Mouse (Mus musculus): ENCODE data around the gene Tmed6.
"Not testable (repeated sequence)": the region's sequence is repeated elsewhere in the genome, so short reads cannot be mapped to it uniquely, and the experiment has no call there.

The Tmed6 gene

DNA sequence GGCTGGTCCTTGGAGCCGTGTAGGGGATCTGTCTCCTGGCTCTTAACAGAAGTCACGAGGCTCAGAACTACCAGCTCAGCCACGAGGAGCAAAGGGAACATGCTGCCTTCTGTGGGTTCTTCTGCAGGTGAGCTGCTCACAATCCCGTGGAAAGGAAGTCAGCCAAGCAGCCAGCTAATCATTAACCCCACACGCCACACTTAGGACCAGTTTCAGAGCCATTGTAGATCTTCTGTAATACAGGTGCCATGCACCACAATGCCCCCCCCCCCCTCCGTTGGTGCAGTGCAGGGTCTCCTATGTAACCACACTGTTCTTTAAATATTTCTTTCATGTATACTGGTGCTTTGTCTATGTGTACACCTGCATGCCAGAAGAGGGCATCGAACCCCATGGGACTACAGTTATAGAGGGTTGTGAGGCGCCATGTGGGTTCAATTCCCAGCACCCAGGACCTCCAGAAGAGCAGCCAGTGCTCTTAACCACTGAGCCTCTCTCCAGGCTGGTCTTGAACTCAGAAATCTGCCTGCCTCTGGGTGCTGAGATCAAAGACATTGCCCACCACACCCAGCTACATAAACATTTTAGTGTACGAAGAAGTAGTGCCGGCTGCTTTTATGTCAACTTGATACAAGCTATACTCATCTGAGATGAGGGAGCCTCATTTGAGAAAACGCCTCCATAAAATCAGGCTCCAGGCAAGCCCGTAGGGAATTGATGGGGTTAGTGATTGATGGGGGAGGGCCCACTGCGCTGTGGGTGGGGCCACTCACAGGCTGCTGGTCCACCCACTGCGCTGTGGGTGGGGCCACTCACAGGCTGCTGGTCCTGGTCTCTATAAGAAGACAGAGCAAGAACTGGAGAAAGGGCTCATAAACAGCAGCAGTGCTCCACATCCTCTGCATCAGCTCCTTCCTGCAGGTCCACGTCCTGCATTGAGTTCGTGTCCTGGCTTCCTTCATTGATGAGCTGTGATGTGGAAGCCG, at the start of gene Tmed6:
TSS of gene Tmed6 (minus strand) at position 134 of the 986 bp plus-strand sequence.
- DNase-seq = peak; percentile 90

DNA sequence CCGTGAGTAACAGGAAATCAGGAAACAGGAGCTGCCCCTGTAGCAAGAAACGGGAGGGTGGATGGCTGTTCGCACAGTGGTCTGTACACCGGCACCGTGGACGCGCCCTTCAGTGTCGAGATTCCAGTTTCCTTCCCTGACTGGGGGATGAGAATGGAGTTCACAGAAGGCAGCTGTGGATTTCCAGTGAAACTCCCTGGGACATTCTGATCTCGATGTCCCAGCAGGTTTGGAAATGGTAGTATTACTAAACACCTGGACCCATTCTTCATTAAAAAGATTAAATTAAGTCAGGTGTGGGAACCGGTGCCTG, 49.5 kb upstream of the Tmed6 start:
- DNase-seq = no peak

DNA sequence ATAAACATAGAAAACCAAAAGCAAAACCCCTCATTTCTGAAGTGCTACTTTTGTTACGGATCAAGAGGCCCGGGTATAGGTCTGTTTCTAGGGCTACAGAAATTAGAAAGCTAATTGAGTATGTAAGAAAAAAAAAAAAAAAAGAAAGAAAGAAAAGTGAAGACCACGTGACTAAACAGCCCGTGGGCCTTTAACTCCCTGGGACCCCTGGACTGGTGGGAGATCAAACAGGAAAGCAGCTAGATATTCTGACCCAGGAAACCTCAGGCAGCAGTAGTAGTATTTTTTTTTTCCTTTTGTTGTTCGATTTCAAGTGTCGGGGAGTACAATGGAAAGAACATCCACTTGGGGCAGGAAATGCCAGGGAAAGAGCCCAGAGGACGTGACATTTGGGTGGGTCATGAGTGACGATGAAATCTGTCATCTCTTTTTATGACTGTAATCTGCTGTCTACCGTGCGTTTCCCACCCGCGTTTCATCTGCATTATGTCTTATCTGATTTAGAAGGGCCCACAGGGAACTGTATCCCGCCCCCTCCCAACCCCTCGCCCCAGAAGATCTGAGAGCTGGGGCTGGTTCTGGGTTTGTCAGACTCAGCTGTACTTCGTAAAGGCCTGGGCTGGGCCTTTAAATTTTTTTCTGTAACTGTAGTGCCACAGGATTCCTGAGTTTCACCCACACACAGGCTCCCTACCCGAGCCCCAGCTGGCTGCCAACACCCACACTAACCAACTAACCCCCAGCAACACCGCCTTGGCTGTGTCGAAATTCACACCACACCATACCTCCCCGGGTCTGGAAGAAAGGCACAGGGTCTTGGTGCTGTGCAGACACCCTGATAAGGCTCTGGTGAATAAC, 48.9 kb upstream of the Tmed6 start:
- DNase-seq = no peak

DNA sequence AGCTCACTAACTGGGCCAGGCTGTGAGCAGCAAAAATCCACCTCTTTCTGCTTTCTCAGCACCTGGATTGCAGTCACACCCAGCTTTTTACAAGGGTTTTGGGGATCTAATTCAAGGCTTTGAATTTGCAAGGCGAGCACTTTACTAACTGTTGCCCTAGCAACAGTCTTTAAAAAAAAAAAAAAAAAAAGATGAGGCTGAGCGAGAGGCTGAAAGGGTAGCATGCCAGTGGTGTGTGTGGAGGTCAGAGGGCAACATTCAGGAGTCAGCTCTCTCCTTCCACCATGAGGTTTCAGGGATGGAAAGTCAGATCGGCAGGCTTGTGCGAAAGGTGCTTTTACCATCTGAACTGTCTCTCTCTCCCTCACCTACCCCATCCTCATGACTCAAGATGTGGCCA, 47.8 kb upstream of the Tmed6 start:
- no peak for DNase-seq

DNA sequence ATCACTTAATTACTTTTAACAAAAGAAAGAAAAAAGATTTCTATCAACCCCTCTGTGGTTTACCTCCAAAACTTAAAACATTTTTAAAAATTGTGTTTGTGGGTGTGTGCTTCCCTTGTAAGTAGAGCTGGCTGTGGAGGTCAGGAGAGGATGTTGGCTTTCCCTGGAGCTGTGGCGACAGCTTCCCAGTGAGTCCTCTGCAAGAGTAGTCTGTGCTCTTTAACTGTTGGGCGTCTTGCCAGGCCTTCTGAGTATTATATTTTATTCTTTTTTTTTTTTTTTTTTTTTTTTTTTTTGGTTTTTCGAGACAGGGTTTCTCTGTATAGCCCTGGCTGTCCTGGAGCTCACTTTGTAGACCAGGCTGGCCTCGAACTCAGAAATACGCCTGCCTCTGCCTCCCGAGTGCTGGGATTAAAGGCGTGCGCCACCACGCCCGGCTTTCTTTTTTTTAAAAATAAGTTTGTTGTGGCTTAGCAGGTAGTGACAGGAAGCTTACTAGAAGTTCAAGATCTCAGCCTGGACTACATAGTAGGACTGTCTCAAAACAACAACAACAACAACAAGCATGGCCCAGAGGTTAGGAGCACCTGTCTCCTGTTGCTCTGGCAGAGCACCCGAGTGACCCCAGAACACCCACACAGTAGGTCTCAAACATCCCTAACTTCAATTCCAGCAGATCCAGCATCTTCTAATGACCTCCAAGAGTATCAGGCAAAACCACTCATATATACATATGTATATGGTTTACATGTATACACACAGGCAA, 46.1 kb upstream of the Tmed6 start:
- DNase-seq = peak; percentile 53 to 58

DNA sequence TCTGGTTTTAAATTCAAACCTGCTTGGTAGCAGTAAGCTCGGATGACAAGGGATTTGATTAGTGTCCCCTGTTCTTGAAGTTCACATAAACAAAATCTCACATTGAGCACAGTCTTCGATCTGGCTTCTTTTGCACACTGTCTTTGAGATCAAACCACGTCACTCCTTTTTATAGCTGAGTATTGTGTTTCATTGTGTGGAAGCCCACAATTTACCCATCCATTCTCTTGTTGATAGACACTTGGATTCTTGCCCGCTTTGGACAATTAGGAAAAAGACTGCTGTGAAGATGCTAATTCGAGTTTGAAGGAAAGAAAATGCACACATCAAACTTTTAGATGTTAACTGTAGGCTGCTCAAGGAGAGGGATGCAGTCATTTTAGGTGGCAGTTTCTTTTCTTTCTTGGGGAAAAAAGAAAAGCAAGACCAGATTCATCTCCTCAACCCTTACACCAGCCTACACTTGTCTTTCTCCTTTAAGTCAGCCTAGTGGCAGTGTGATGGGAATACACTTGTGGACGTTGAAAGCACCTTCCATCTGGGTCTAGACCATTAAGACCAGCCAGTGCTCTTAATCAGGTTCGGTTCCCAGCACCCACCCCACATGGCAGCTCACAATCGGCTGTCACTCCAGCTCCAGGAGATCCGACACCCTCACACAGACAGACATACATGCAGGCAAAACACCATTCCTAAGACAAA, 45.3 kb upstream of the Tmed6 start:
- no peak for DNase-seq

DNA sequence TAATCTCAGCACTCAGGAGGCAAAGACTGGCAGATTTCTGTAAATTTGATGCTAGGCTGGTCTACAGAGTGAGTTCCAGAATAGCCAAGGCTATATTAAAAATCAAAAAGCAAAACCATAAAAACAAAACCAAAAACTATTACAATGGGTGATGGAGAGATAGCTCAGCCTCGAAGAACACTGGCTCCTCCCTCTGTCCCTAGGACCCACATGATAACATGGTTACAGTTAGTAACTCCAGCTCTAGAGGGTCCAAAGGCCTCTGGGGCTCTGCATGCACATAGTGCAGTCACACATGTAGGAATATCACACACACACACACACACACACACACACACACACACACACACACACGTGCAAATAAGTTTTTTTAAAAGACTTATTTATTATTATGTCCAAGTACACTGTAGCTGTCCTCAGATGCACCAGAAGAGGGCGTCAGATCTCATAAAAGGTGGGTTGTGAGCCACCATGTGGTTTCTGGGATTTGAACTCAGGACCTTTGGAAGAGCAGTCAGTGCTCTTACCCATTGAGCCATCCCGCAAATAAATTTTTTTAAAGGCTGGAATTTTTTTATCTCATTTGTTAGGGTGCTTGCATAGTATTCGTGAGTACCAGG, 44.5 kb upstream of the Tmed6 start:
- no peak for DNase-seq

DNA sequence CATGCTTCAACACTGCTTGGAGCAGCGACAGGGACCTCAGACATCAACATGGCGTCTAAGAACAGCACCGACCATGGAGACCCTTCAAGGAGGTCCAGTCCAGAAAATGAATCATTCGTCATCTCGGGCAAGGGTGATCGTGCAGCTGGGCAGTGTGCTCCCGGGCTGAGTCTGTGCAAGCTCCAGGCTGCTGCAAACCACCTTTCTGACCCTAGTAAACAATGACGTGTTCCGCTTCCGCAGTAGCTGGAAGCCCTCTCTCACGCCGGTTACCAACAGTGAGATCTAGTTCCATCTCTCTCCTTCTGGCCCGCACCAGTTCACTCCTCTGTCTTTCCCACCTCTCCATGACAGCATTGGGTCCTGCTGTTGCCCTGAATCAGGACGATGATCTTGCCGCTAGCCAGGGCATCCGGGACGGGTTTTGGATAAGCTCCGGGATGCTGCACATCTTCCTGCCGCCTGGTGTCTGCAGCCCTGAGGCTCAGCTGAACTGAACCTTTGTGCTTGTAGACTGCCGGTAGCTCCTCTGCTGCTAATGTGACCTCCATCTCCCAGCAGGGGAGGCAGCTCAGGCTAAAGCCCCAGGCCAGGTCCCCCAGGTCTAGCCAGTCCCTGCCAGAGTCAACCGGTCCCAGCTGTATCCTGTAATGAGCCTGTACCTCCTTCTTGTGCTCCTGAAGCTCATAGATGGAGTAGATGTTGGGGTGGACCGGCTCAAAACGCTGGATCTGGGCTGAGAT, 43.7 kb upstream of the Tmed6 start:
- no peak for DNase-seq

DNA sequence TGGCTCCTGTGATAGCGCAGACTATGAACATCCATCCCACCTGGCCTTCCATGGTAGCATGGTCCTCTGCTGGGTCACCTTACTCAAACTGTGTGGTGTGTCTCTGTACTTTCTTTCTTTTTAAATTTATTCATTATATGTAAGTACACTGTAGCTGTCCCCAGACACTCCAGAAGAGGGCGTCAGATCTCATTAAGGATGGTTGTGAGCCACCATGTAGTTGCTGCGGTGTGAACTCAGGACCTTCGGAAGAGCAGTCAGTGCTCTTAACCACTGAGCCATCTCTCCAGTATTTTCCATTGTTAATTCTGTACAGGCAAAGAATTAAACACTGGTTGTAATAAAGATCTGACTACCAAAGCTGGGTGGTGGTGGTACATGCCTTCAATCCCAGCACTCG, 42.6 kb upstream of the Tmed6 start:
- DNase-seq = not testable (repeated sequence)

DNA sequence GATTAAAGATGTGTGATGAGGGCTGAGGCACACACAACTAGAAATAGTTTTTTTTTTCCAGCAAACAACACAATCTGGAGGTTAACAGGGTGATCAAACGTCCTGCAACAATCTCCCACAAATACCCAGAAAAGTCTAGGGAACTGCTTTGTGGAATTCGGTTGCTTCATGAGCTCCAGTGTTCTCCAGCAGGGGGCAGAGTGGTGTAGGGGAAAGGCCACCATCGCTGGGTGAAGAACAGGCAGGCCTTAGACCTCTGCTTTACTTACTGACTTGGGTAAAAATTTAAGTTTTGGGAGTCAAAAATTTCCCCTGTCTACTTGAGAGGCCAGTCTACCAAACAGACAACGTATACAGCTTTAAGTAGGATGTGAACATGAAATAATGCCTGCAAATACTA, 39.1 kb upstream of the Tmed6 start:
- DNase-seq = peak; percentile 71 to 92

DNA sequence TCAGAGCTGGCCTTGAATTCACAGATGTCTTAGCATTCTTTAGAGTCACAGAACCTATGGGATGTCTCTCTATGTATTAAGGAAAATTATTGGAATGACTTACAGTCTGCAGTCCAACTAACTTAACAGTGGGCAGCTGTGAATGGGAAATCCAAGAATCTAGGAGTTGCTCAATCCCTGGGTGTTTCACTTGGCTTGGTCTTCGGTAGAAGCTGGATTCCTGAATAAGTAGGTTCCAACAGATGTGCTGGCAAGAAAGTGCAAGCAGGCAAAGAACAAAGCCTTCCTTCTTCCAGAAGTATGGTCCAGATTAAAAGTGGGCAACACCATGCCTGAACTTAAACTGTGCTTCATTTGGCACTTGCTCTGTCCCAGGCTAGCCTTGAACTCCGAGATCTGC, 35.2 kb upstream of the Tmed6 start:
- no peak for DNase-seq

DNA sequence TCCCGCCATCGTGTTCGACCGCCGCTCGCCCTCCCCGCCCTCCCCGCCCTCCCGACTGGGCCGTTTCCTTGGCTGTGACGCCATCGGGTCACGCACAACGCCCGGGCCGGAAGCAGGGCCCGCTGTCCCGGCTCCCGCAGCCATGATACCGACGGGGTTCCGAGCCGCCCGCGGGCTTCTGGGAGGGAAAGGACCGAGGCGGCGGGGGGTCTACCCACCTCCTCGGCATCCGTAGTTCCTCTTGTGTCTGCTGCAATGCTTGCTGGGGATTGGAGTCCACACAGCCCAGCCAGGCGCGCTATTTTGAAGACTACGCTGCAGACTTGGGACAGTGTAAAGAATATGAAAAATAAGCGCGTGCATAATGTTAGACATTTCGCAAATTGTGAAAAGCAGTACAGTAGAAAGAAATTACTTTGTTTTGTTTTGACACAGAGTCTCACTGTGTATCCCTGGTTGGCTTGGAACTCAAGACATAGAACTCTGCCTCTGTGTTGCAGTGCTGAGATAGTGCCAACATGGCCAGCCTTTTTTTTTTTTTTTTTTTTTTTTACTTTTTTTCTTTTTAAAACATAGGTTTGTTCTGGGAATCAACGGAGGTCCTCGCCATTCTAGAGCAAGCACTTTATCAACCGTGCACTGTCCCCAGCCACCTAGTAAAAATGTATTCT, 31.1 kb upstream of the Tmed6 start, which contains the start of gene Terf2:
TSS of gene Terf2 (minus strand) at position 182 of the 671 bp plus-strand sequence.
- DNase-seq = peak; percentile 97 to 98

DNA sequence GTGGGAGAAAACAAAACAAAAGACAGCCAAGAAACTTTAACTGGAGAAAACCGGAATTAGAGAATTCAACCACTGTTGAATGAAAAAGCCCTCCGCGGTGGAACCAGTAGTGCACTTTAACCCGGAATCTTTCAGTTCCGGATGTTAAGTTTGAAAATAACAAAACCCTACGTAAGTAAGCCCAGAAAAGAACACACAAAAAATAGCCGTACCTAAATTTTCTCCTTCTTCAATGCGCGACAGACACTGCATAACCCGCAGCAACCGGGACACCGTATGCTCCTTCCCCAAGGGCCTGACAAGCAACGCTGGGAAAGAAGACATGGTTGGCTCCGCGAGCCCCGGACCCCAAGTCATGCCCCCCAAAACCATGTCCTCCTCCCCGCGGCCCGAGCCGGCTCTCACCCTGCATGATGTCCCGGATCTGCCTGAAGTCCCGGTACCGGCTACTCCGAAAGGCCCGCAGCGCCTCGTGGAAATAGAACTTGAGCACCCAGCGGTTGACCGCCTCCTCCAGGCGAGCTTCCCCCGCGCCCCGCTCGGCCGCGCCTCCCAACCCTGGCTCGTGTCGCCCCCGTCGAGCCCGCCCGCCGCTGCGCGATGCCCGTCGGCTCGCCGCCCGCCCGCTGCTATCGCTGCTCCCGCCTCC, 30.4 kb upstream of the Tmed6 start:
- peak in 1 of 2 experiments; percentile 21 for DNase-seq

DNA sequence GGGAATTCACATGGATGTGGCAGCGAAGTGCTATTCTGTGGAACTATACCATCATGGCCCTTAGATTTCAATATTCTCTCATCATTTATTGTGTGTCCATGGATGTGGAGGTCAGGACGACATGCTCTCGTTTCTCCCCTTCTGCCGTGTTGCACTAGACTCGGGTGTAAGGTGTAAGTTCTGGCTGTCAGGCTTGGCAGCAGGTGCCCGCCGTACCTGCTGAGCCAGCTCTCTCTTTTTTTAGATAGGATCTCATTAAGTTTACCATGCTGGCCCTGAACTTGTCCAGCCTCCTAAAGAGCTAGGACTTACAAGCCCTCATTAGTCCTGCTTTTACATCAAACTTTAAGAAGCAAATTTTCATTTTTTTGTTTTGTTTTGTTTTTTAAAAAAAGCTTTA, 25.1 kb upstream of the Tmed6 start:
- DNase-seq = no peak

DNA sequence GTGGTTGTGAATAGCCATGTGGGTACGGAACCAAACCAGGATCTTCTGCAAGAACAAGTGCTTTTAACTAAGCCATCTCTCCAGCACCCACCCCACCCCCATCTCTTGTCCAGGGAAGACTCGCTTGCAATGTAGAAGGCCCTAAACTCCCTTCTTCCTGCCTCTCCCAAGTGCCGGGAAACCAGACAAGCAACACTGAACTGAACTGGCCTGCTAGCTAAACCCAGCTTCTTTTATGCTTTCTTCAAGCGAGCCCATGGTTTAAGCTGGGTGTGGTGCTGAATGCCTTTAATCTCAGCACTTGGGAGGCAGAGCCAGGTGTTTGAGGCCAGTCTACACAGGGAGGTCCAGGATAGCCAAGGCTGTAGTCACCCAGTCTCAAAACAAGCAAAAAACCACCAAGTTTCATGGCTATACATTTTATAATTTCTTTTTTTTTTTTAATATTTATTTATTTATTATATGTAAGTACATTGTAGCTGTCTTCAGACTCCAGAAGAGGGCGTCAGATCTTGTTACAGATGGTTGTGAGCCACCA, 23.2 kb upstream of the Tmed6 start:
- DNase-seq = no peak

DNA sequence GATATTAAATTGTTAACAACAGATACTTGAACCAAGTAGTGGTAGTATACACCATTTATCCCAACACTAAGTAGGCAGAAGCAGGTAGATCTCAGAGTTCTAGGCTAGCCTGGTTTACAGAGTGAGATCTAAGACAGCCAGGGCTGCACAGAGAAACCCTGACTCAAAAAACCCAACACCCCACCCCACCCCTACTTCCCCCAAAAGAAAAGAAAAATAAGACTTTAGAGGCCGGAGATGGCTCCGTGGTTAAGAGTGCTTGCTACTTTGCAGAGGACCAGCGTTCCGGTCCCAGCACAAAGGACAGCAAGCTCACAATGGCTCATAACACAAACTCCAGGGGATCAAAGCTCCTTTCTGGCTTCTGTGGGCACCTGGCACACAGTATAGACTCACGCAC, 20.6 kb upstream of the Tmed6 start:
- no peak for DNase-seq

DNA sequence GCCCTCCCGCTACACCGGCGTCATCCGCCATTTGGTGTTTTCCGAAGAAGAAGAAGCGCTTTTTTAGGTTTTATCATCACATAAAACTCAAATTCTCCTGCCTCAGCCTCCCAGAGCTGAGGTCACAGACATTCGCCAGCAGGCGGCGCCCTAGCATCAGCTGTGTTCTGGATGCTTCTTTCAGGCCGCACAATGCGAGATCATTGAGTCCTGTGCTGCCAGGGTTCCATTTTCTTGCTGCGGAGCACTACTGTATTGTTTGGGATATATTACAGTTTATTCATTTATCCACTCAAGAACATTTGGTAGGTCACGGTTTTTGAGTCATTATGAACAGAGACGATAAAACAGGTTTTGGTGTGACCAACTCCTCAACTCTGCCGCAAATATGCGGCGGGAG, 19.9 kb upstream of the Tmed6 start:
- peak in 1 of 2 experiments; percentile 51 for DNase-seq

DNA sequence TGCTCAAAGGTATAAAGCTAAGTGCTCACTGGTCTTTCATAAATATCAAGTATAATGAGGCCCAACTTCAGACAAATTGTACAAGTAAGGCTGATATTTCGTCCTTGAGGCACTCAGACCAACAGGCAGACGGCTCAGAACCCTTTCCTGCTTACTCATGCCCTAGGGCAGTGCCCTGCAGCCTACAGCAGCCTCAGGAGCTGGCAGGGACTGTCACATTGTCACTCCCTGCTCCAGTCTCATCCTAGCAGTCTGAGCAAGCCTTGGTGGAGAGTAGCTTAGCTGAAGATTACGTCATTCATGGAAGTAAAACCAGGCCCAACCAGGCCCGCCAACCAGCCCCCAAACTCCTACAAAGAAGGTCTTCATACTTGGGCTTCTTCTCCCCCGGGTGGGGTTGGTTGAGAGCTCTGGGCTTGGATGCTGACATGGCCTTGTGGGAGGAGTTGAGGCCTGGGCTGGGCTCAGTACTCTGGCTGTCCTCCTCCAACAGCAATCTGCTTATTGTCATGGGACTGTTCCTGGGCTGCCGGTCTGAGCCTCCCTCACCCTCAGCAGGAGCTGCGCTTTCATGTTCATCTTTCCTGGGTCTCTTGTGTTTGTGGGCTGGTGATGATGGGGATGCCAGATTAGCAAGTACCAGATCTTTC, 10.9 kb upstream of the Tmed6 start:
- no peak for DNase-seq

DNA sequence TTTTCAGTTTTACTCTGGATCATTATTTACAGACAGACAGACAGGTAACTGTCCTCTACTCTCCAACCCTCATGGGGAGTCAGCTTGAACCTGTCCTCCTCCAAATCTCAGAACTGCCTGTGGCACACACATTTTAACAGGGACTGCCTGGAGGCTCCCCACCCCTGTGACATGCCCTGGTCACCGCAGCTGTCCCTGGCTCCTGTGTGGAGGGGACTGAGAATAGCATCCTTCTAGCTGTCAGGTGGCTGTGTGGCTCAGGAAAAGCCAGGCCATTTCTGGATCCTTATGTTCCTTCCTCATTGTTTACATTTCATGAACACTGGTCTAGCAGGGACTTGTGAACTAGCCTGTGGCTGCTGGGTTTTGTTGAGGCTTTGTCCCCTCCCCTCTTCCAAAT, 8.7 kb upstream of the Tmed6 start:
- no peak for DNase-seq

Data from kidney, postnatal 36 days (tissue).